Mouse (Mus musculus): ENCODE measurements around the gene Galnt17. TPM values are rescaled to one million over a fixed set of nuclear protein-coding genes. Genes with fewer than 3 reads are reported as not detected.

Galnt17 gene
- polyA plus RNA-seq, 1 experiment from 2014 or later, result 5.8 TPM

DNA sequence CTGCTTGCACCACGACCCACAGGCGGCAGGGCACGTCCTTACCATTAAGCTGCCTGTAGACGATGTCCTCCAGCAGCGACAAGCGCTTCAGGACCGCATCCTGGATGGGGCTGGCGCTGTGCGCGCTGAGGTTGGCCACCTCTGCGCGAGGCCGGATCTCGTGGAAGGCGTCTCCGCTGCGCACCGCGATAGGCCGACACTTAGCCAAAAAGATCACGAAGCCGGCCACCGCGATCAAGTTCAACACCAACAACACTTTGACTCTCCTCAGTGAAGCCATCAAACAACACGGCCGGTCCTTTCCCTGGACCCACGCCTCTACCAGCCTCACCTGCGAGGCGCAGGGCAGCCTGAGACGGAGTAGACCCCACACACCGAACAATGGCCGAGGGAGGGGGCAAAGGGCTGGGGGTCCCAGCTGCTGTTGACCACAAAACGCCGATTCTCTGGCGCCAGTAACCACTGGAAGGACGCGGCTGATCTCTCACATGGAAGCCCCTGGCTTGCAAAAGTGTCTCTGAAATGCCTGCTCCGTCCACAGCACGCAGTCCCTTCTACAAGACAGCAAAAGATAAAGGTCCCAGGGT lies 1.9 kb downstream of the Galnt17 start:
- ATAC-seq (ENCODE audit: low FRiP score, low TSS enrichment), result no peak
- Histone ChIP-seq H3K27ac (replicated peaks; ENCODE audit: low read depth, low read length) (0 out of 2 replicates have a peak overlapping the region, but pooled peaks have one; percentile 88), H3K9ac (replicated peaks; ENCODE audit: low read length) (peak overlapping the region; percentile 70), H3K4me1 (ENCODE audit: control insufficient read depth, insufficient read depth, low read length) (no peaks in the 10 kb centered on the region), H3K27me3 (ENCODE audit: control insufficient read depth, insufficient read depth, low read length) (peaks cover 14% of the 10 kb centered on the region), H3K9me3 (ENCODE audit: control insufficient read depth, low read length) (no peaks in the 10 kb centered on the region), H3K4me3 (replicated peaks; ENCODE audit: low read depth, low read length) (peak overlapping the region; percentile 69), H3K36me3 (ENCODE audit: control insufficient read depth, insufficient read depth, low read length) (no peaks in the 10 kb centered on the region), H3K4me2 (ENCODE audit: low read length) (peak overlapping the region; percentile 85)
- WGBS, result under 1% methylated on average over 39 of the region's 39 CpGs
- peak; percentile 55 for DNase-seq

DNA sequence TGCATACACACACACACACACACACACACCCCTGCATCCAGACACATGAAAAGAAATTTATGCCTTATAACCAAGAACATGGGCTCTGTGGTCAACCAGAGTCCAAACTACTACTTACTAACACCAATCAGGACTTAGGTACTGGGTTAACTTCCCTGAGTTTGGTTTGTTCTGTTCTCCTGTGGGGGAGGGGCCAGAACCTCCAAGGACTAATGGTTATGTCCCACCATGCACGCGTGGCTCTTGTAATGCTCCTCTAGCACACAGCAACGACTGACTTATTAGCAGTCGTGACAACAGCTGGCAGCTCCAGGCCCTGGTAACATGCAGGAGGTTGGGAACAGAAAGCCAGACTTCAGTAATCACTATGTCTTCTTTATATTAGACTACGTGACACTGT lies 3.1 kb downstream of the Galnt17 start:
- peaks cover 14% of the 10 kb centered on the region for H3K27me3 ChIP-seq (ENCODE audit: control insufficient read depth, insufficient read depth, low read length)
- no peaks in the 10 kb centered on the region for H3K9me3 ChIP-seq (ENCODE audit: control insufficient read depth, low read length)
- ATAC-seq (ENCODE audit: low FRiP score, low TSS enrichment) (no peak), DNase-seq (peak; percentile 18)
- 56% methylated on average over 5 of the region's 5 CpGs for WGBS
- no peaks in the 10 kb centered on the region for H3K36me3 ChIP-seq (ENCODE audit: control insufficient read depth, insufficient read depth, low read length)
- no peak overlapping the region for H3K9ac ChIP-seq (replicated peaks; ENCODE audit: low read length)
- H3K27ac ChIP-seq (replicated peaks; ENCODE audit: low read depth, low read length), result no peak overlapping the region
- no peaks in the 10 kb centered on the region for H3K4me1 ChIP-seq (ENCODE audit: control insufficient read depth, insufficient read depth, low read length)
- peak overlapping the region; percentile 69 for H3K4me3 ChIP-seq (replicated peaks; ENCODE audit: low read depth, low read length)
- peak overlapping the region; percentile 85 for H3K4me2 ChIP-seq (ENCODE audit: low read length)

DNA sequence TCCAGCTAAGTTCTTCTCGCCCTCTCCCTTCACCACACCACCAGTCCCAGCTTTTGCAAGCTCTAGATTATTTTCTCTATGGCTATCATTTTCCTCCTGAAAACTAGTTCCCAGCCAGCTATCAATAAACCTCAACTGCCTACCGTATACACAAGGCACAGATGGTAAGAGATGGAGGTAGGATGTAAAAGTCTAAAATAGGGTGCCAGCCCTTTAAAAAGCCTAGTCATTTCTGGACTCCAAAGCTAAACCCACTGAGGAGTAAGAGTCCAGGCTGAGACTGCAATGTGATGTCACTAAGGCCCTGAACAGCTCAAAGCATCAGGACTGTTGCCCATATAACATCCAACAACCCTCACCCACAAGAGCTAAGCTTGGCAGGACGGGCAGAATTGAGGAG lies 6.8 kb downstream of the Galnt17 start:
- WGBS, result 88% methylated on average over 3 of the region's 3 CpGs
- Histone ChIP-seq H3K36me3 (ENCODE audit: control insufficient read depth, insufficient read depth, low read length) (no peaks in the 10 kb centered on the region), H3K9me3 (ENCODE audit: control insufficient read depth, low read length) (no peaks in the 10 kb centered on the region), H3K4me3 (replicated peaks; ENCODE audit: low read depth, low read length) (no peak overlapping the region), H3K9ac (replicated peaks; ENCODE audit: low read length) (no peak overlapping the region), H3K4me1 (ENCODE audit: control insufficient read depth, insufficient read depth, low read length) (no peaks in the 10 kb centered on the region), H3K27me3 (ENCODE audit: control insufficient read depth, insufficient read depth, low read length) (peaks cover 14% of the 10 kb centered on the region), H3K27ac (replicated peaks; ENCODE audit: low read depth, low read length) (no peak overlapping the region), H3K4me2 (ENCODE audit: low read length) (no peak overlapping the region)
- no peak for DNase-seq
- ATAC-seq (ENCODE audit: low FRiP score, low TSS enrichment), result no peak

- no peak overlapping the region for H3K9ac ChIP-seq (replicated peaks; ENCODE audit: low read length)
- H3K27me3 ChIP-seq (ENCODE audit: control insufficient read depth, insufficient read depth, low read length), result no peaks in the 10 kb centered on the region
- H3K9me3 ChIP-seq (ENCODE audit: control insufficient read depth, low read length), result no peaks in the 10 kb centered on the region
- ATAC-seq (ENCODE audit: low FRiP score, low TSS enrichment), result no peak
- H3K4me1 ChIP-seq (ENCODE audit: control insufficient read depth, insufficient read depth, low read length), result no peaks in the 10 kb centered on the region
- no peak overlapping the region for H3K4me3 ChIP-seq (replicated peaks; ENCODE audit: low read depth, low read length)
- 83% methylated on average over 16 of the region's 16 CpGs for WGBS
- DNase-seq, result no peak
- H3K4me2 ChIP-seq (ENCODE audit: low read length), result no peak overlapping the region
- no peak overlapping the region for H3K27ac ChIP-seq (replicated peaks; ENCODE audit: low read depth, low read length)
- no peaks in the 10 kb centered on the region for H3K36me3 ChIP-seq (ENCODE audit: control insufficient read depth, insufficient read depth, low read length)
Observed at GRCm38 (mm10) chr5:131293726-131294449, 14.4 kb downstream of the Galnt17 start.

GRCm38 (mm10) chr5:131287091-131287490 lies 21.2 kb downstream of the Galnt17 start:
- no peak overlapping the region for H3K4me2 ChIP-seq (ENCODE audit: low read length)
- WGBS, result 94% methylated on average over 6 of the region's 6 CpGs
- H3K36me3 ChIP-seq (ENCODE audit: control insufficient read depth, insufficient read depth, low read length), result no peaks in the 10 kb centered on the region
- no peak overlapping the region for H3K4me3 ChIP-seq (replicated peaks; ENCODE audit: low read depth, low read length)
- H3K27me3 ChIP-seq (ENCODE audit: control insufficient read depth, insufficient read depth, low read length), result no peaks in the 10 kb centered on the region
- H3K4me1 ChIP-seq (ENCODE audit: control insufficient read depth, insufficient read depth, low read length), result no peaks in the 10 kb centered on the region
- DNase-seq, result no peak
- H3K9me3 ChIP-seq (ENCODE audit: control insufficient read depth, low read length), result no peaks in the 10 kb centered on the region
- H3K9ac ChIP-seq (replicated peaks; ENCODE audit: low read length), result no peak overlapping the region
- no peak overlapping the region for H3K27ac ChIP-seq (replicated peaks; ENCODE audit: low read depth, low read length)
- no peak for ATAC-seq (ENCODE audit: low FRiP score, low TSS enrichment)

DNA sequence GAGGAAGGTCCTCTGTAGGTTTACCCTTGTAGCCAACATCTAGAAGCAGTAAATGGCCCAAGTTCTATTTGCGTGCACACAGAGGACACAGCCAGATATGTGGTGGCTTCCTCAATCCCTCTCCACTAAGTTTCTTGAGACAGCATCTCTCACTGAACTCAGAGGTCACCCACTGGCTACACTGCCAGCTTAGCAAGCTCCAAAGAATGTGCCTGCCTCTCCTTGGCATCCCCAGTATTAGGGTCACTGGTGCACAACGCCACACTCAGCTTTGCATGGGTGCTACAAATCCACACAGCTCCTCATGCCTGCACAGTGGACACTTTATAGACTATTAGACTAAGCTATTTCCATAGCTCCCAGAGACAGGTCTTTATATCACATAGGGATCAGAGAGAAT lies 21.6 kb downstream of the Galnt17 start:
- no peak overlapping the region for H3K9ac ChIP-seq (replicated peaks; ENCODE audit: low read length)
- H3K4me3 ChIP-seq (replicated peaks; ENCODE audit: low read depth, low read length), result no peak overlapping the region
- no peaks in the 10 kb centered on the region for H3K36me3 ChIP-seq (ENCODE audit: control insufficient read depth, insufficient read depth, low read length)
- ATAC-seq (ENCODE audit: low FRiP score, low TSS enrichment), result no peak
- no peaks in the 10 kb centered on the region for H3K4me1 ChIP-seq (ENCODE audit: control insufficient read depth, insufficient read depth, low read length)
- 92% methylated on average over 2 of the region's 2 CpGs for WGBS
- no peaks in the 10 kb centered on the region for H3K27me3 ChIP-seq (ENCODE audit: control insufficient read depth, insufficient read depth, low read length)
- H3K9me3 ChIP-seq (ENCODE audit: control insufficient read depth, low read length), result no peaks in the 10 kb centered on the region
- H3K4me2 ChIP-seq (ENCODE audit: low read length), result no peak overlapping the region
- H3K27ac ChIP-seq (replicated peaks; ENCODE audit: low read depth, low read length), result no peak overlapping the region
- DNase-seq, result no peak

DNA sequence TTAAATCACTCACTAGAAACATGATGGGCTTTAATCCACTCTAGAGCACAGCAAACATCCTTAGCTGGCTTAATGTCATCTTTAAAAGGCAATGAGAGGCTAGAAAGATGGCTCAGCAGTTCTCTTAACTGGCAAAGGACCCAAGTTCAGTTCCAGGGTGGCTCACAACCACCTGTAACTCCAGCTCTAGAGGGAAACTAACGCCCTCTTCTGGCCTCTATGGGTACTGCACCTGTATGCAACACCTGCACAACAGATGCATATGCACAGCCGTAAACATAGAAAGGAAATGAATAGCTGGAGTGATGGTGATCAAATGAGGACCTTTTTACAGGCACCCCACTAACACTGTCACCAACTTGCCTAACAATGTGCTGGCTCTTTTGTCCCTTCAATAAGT lies 27.9 kb downstream of the Galnt17 start:
- Histone ChIP-seq H3K4me1 (ENCODE audit: control insufficient read depth, insufficient read depth, low read length) (no peaks in the 10 kb centered on the region), H3K9me3 (ENCODE audit: control insufficient read depth, low read length) (no peaks in the 10 kb centered on the region), H3K4me3 (replicated peaks; ENCODE audit: low read depth, low read length) (no peak overlapping the region), H3K9ac (replicated peaks; ENCODE audit: low read length) (no peak overlapping the region), H3K36me3 (ENCODE audit: control insufficient read depth, insufficient read depth, low read length) (no peaks in the 10 kb centered on the region), H3K4me2 (ENCODE audit: low read length) (no peak overlapping the region), H3K27me3 (ENCODE audit: control insufficient read depth, insufficient read depth, low read length) (no peaks in the 10 kb centered on the region), H3K27ac (replicated peaks; ENCODE audit: low read depth, low read length) (no peak overlapping the region)
- ATAC-seq (ENCODE audit: low FRiP score, low TSS enrichment) (no peak), DNase-seq (peak; percentile 23)
- whole genome bisulfite sequencing, result 54% methylated on average over 2 of the region's 2 CpGs

DNA sequence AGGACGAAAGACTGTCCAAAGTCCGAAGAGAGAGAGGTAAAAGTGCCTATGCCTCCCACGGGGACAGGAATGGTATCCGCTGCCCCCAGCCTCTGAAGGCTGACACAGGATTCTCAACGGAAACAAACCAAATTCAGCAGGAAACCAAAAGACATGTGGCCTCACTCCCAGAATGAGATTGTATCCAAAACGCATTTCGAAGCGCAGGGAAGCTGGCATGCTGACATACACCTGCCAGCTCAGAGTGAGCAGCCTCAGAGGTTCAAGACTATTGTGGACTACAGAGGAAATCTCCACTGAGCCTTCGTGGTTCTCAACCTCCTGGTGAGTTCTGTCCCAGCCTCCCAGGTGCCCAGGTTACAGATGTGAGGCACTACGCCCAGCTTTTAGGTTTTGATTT lies 29.0 kb downstream of the Galnt17 start:
- DNase-seq, result no peak
- Histone ChIP-seq H3K4me1 (ENCODE audit: control insufficient read depth, insufficient read depth, low read length) (no peaks in the 10 kb centered on the region), H3K4me3 (replicated peaks; ENCODE audit: low read depth, low read length) (no peak overlapping the region), H3K9me3 (ENCODE audit: control insufficient read depth, low read length) (no peaks in the 10 kb centered on the region), H3K9ac (replicated peaks; ENCODE audit: low read length) (no peak overlapping the region), H3K4me2 (ENCODE audit: low read length) (no peak overlapping the region), H3K27ac (replicated peaks; ENCODE audit: low read depth, low read length) (no peak overlapping the region), H3K27me3 (ENCODE audit: control insufficient read depth, insufficient read depth, low read length) (no peaks in the 10 kb centered on the region), H3K36me3 (ENCODE audit: control insufficient read depth, insufficient read depth, low read length) (no peaks in the 10 kb centered on the region)
- 80% methylated on average over 10 of the region's 10 CpGs for WGBS
- no peak for ATAC-seq (ENCODE audit: low FRiP score, low TSS enrichment)

GRCm38 (mm10) chr5:131277227-131277626 lies 31.1 kb downstream of the Galnt17 start:
- Histone ChIP-seq H3K9ac (replicated peaks; ENCODE audit: low read length) (no peak overlapping the region), H3K27ac (replicated peaks; ENCODE audit: low read depth, low read length) (no peak overlapping the region), H3K9me3 (ENCODE audit: control insufficient read depth, low read length) (no peaks in the 10 kb centered on the region), H3K27me3 (ENCODE audit: control insufficient read depth, insufficient read depth, low read length) (no peaks in the 10 kb centered on the region), H3K36me3 (ENCODE audit: control insufficient read depth, insufficient read depth, low read length) (no peaks in the 10 kb centered on the region), H3K4me2 (ENCODE audit: low read length) (no peak overlapping the region), H3K4me1 (ENCODE audit: control insufficient read depth, insufficient read depth, low read length) (no peaks in the 10 kb centered on the region), H3K4me3 (replicated peaks; ENCODE audit: low read depth, low read length) (no peak overlapping the region)
- ATAC-seq (ENCODE audit: low FRiP score, low TSS enrichment) (no peak), DNase-seq (peak; percentile 24)
- 74% methylated on average over 7 of the region's 7 CpGs for WGBS
